Mouse (Mus musculus) hindbrain, embryonic 11.5 days (tissue): ENCODE results near the gene Nppa. TPM values are rescaled to one million over a fixed set of nuclear protein-coding genes. Genes with fewer than 3 reads are reported as not detected.

ENCODE experiments used
- ATAC-seq: fragments of 200-750 bp; cut with Nextera tagmentation; 2 replicates; pipeline ENCODE4 v1.8.0; 2017; ENCODE audit warnings: mild to moderate bottlenecking, moderate TSS enrichment, moderate library complexity; ENCODE audit not compliant: low FRiP score
- DNase-seq: peaks from one replicate; pipeline ENCODE4 v3.0.0-alpha.2; 2015; ENCODE audit warnings: low spot score
- H3K27ac ChIP-seq: fragments of 300-500 bp; sonication (generic); 2 replicates; pipeline ENCODE4 v1.5.1; 2014; ENCODE audit warnings: mild to moderate bottlenecking, low read depth, low read length
- H3K27me3 ChIP-seq: fragments of 300-500 bp; sonication (generic); 2 replicates; pipeline ENCODE4 v1.6.1; 2014; ENCODE audit warnings: mild to moderate bottlenecking, low read length, moderate library complexity, mixed read lengths; ENCODE audit not compliant: control insufficient read depth, insufficient read depth
- H3K36me3 ChIP-seq: fragments of 300-500 bp; sonication (generic); 2 replicates; pipeline ENCODE4 v1.6.1; 2014; ENCODE audit warnings: mild to moderate bottlenecking, low read length, moderate library complexity, mixed read lengths; ENCODE audit not compliant: control insufficient read depth, insufficient read depth
- H3K4me1 ChIP-seq: fragments of 300-500 bp; sonication (generic); replicated peaks from 2 replicates; pipeline ENCODE4 v1.6.1; 2014; ENCODE audit warnings: low read length, mixed read lengths; ENCODE audit not compliant: control insufficient read depth, insufficient read depth
- H3K4me2 ChIP-seq: fragments of 300-500 bp; sonication (generic); replicated peaks from 2 replicates; pipeline ENCODE4 v1.6.1; 2014; ENCODE audit warnings: mild to moderate bottlenecking, low read depth, low read length
- H3K4me3 ChIP-seq: fragments of 300-500 bp; sonication (generic); 2 replicates; pipeline ENCODE4 v1.5.1; 2014; ENCODE audit warnings: low read depth, low read length
- H3K9ac ChIP-seq: fragments of 300-500 bp; sonication (generic); 2 replicates; pipeline ENCODE4 v1.6.1; 2014; ENCODE audit warnings: low read depth, low read length
- H3K9me3 ChIP-seq: fragments of 300-500 bp; sonication (generic); 2 replicates; pipeline ENCODE4 v1.6.1; 2016; ENCODE audit warnings: low read length; ENCODE audit not compliant: control insufficient read depth
- WGBS: fragments of 180-500 bp; shearing (Covaris S2); extraction: QIAGEN DNeasy Blood & Tissue Kit; methylation state at CpG from one replicate; pipeline ENCODE4 v1.1.7; 2014; 5-methylcytosine and 5-hydroxymethylcytosine counted together
- polyA plus RNA-seq: library from polyadenylated mRNA; unstranded; fragments of >200 nt; fragmentation: Nextera tagmentation; extraction: Ambion mirVana; gene quantifications from 2 replicates; pipeline ENCODE4 v1.2.1, GENCODE M21; 2014

Nppa gene
- polyA plus RNA-seq, 1 experiment from 2014 or later: not detected

- WGBS: 79% methylated on average over 3 of the region's 3 CpGs
- Histone ChIP-seq H3K27me3 (no peaks in the 10 kb centered on the region), H3K4me2 (no peak overlapping the region), H3K9me3 (no peaks in the 10 kb centered on the region), H3K36me3 (no peaks in the 10 kb centered on the region), H3K4me3 (no peak overlapping the region), H3K27ac (no peak overlapping the region), H3K9ac (no peak overlapping the region), H3K4me1 (no peaks in the 10 kb centered on the region)
- ATAC-seq (no peak), DNase-seq (no peak)
Measured at GRCm38 (mm10) chr4:147976237-147976636, 24.3 kb upstream of the Nppa start.

- no peak for ATAC-seq
- no peaks in the 10 kb centered on the region for H3K9me3 ChIP-seq
- H3K4me2 ChIP-seq: no peak overlapping the region
- no peaks in the 10 kb centered on the region for H3K27me3 ChIP-seq
- H3K4me1 ChIP-seq: no peaks in the 10 kb centered on the region
- no peak for DNase-seq
- 75% methylated on average over 4 of the region's 4 CpGs for WGBS
- H3K27ac ChIP-seq: no peak overlapping the region
- H3K4me3 ChIP-seq: no peak overlapping the region
- no peak overlapping the region for H3K9ac ChIP-seq
- H3K36me3 ChIP-seq: no peaks in the 10 kb centered on the region
Measured at GRCm38 (mm10) chr4:147977726-147978125, 22.8 kb upstream of the Nppa start.

GRCm38 (mm10) chr4:147978391-147978790, 22.1 kb upstream of the Nppa start:
- no peak overlapping the region for H3K9ac ChIP-seq
- DNase-seq: no peak
- H3K27ac ChIP-seq: no peak overlapping the region
- no peaks in the 10 kb centered on the region for H3K36me3 ChIP-seq
- no peaks in the 10 kb centered on the region for H3K4me1 ChIP-seq
- H3K9me3 ChIP-seq: no peaks in the 10 kb centered on the region
- H3K4me2 ChIP-seq: no peak overlapping the region
- H3K4me3 ChIP-seq: no peak overlapping the region
- no peaks in the 10 kb centered on the region for H3K27me3 ChIP-seq
- 94% methylated on average over 6 of the region's 6 CpGs for WGBS
- ATAC-seq: no peak

- WGBS: 80% methylated on average over 7 of the region's 7 CpGs
- H3K27ac ChIP-seq: no peak overlapping the region
- ATAC-seq (no peak), DNase-seq (no peak)
- H3K4me3 ChIP-seq: no peak overlapping the region
- no peaks in the 10 kb centered on the region for H3K27me3 ChIP-seq
- no peak overlapping the region for H3K4me2 ChIP-seq
- H3K4me1 ChIP-seq: no peaks in the 10 kb centered on the region
- H3K9ac ChIP-seq: no peak overlapping the region
- H3K9me3 ChIP-seq: no peaks in the 10 kb centered on the region
- H3K36me3 ChIP-seq: no peaks in the 10 kb centered on the region
Measured at GRCm38 (mm10) chr4:147979441-147979860, 21.1 kb upstream of the Nppa start.

GRCm38 (mm10) chr4:147985205-147986132, 15.1 kb upstream of the Nppa start, which contains the start of gene Nppb:
Gene Nppb (plus strand): TSS chr4:147985788.
- H3K9me3 ChIP-seq: no peaks in the 10 kb centered on the region
- H3K27me3 ChIP-seq: no peaks in the 10 kb centered on the region
- no peak within 1 kb of the TSS for H3K9ac ChIP-seq
- no peaks in the 10 kb centered on the region for H3K4me1 ChIP-seq
- ATAC-seq (no peak), DNase-seq (peak; percentile 45)
- H3K4me3 ChIP-seq: no peak within 1 kb of the TSS
- H3K27ac ChIP-seq: no peak within 1 kb of the TSS
- H3K36me3 ChIP-seq: no peaks in the 10 kb centered on the region
- H3K4me2 ChIP-seq: no peak within 1 kb of the TSS
- 42% methylated on average over 20 of the region's 20 CpGs for WGBS

- DNase-seq (no peak), ATAC-seq (no peak)
- Histone ChIP-seq H3K36me3 (no peaks in the 10 kb centered on the region), H3K9me3 (no peaks in the 10 kb centered on the region), H3K4me3 (no peak overlapping the region), H3K4me2 (no peak overlapping the region), H3K4me1 (no peaks in the 10 kb centered on the region), H3K27me3 (no peaks in the 10 kb centered on the region), H3K27ac (no peak overlapping the region), H3K9ac (no peak overlapping the region)
- 71% methylated on average over 7 of the region's 7 CpGs for WGBS
Measured at GRCm38 (mm10) chr4:147993571-147994095, 6.9 kb upstream of the Nppa start.

GRCm38 (mm10) chr4:147995311-147995710, 5.2 kb upstream of the Nppa start:
- no peaks in the 10 kb centered on the region for H3K27me3 ChIP-seq
- no peak overlapping the region for H3K4me3 ChIP-seq
- no peak overlapping the region for H3K27ac ChIP-seq
- H3K4me2 ChIP-seq: no peak overlapping the region
- H3K9ac ChIP-seq: no peak overlapping the region
- H3K36me3 ChIP-seq: no peaks in the 10 kb centered on the region
- no peaks in the 10 kb centered on the region for H3K4me1 ChIP-seq
- H3K9me3 ChIP-seq: no peaks in the 10 kb centered on the region
- no peak for ATAC-seq
- DNase-seq: no peak
- WGBS: 80% methylated on average over 3 of the region's 3 CpGs

- no peaks in the 10 kb centered on the region for H3K4me1 ChIP-seq
- H3K4me2 ChIP-seq: no peak overlapping the region
- H3K27ac ChIP-seq: peak overlapping the region; percentile 48; the same call in 1 of the 2 replicates
- H3K9ac ChIP-seq: no peak overlapping the region
- H3K27me3 ChIP-seq: no peaks in the 10 kb centered on the region
- H3K9me3 ChIP-seq: no peaks in the 10 kb centered on the region
- peaks cover 6% of the 10 kb centered on the region for H3K36me3 ChIP-seq
- ATAC-seq (no peak), DNase-seq (no peak)
- no peak overlapping the region for H3K4me3 ChIP-seq
- WGBS: 78% methylated on average over 17 of the region's 17 CpGs
Measured at GRCm38 (mm10) chr4:148001013-148001789, 679 bp downstream of the Nppa start.
